Mouse (Mus musculus) limb, embryonic 13.5 days (tissue): ENCODE measurements around the gene Cul1. TPM values are rescaled to one million over a fixed set of nuclear protein-coding genes. Genes with fewer than 3 reads are reported as not detected.
"Not testable (repeated sequence)": the region's sequence is repeated elsewhere in the genome, so short reads cannot be mapped to it uniquely, and the experiment has no call there.

Experiments used
- ATAC-seq: fragments of 200-750 bp; cut with Nextera tagmentation; 2 replicates; pipeline ENCODE4 v1.8.0; 2017; ENCODE audit warnings: low read depth, moderate number of reproducible peaks, moderate TSS enrichment; ENCODE audit not compliant: low FRiP score
- H3K27ac ChIP-seq: fragments of 300-500 bp; sonication (generic); 2 replicates; pipeline ENCODE4 v1.5.1; 2015; ENCODE audit warnings: inconsistent platforms, mild to moderate bottlenecking, moderate library complexity
- H3K27me3 ChIP-seq: fragments of 300-500 bp; sonication (generic); 2 replicates; pipeline ENCODE4 v1.6.1; 2015; ENCODE audit warnings: mild to moderate bottlenecking, inconsistent platforms
- H3K36me3 ChIP-seq: fragments of 300-500 bp; sonication (generic); 2 replicates; pipeline ENCODE4 v1.6.1; 2015; ENCODE audit warnings: inconsistent platforms, mild to moderate bottlenecking, moderate library complexity
- H3K4me1 ChIP-seq: fragments of 300-500 bp; sonication (generic); 2 replicates; pipeline ENCODE4 v1.6.1; 2015; ENCODE audit warnings: inconsistent platforms
- H3K4me2 ChIP-seq: fragments of 300-500 bp; sonication (generic); replicated peaks from 2 replicates; pipeline ENCODE4 v1.6.1; 2015; ENCODE audit warnings: inconsistent platforms, mild to moderate bottlenecking, moderate library complexity
- H3K4me3 ChIP-seq: fragments of 300-500 bp; sonication (generic); 2 replicates; pipeline ENCODE4 v1.5.1; 2015; ENCODE audit warnings: moderate library complexity, mild to moderate bottlenecking, inconsistent platforms
- H3K9ac ChIP-seq: fragments of 300-500 bp; sonication (generic); 2 replicates; pipeline ENCODE4 v1.6.1; 2015; ENCODE audit warnings: mild to moderate bottlenecking, inconsistent platforms
- H3K9me3 ChIP-seq: fragments of 300-500 bp; sonication (generic); 2 replicates; pipeline ENCODE4 v1.6.1; 2016; ENCODE audit warnings: inconsistent platforms
- WGBS: fragments of 180-500 bp; shearing (Covaris S2); methylation state at CpG from one replicate; pipeline ENCODE4 v1.1.7; 2015; 5-methylcytosine and 5-hydroxymethylcytosine counted together
- polyA plus RNA-seq: library from polyadenylated mRNA; unstranded; fragments of >200 nt; fragmentation: Nextera tagmentation; extraction: Ambion mirVana; gene quantifications from 2 replicates; pipeline ENCODE4 v1.2.1, GENCODE M21; 2015

The Cul1 gene
- polyA plus RNA-seq, result 140 and 148 TPM in 2 replicates

DNA sequence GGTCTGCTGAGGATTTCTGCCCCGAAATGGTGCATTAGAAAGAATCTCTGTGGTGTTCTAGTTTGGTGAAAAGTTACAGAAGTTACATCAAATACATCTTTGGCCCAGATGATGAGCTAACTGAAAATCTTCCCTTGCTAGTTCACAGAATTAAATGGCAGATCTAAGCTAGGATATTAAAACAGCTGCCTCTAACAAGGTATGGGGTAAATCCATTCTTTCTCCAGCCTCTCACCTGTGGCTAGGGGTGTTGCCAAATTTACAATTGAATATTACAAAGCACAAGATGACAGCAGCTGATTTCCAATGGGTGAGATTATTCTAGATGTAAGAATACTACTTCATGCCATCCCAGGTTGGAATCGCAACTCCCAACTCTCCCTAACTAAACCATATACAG, at the start of gene Cul1:
Gene Cul1, plus strand, starts transcription at position 301 of the 400 bp plus-strand sequence.
- Histone ChIP-seq H3K27ac (peak within 1 kb of the TSS; percentile 98), H3K4me1 (peaks cover 27% of the 10 kb centered on the region)
- WGBS, result 42% methylated on average over 2 of the region's 2 CpGs

DNA sequence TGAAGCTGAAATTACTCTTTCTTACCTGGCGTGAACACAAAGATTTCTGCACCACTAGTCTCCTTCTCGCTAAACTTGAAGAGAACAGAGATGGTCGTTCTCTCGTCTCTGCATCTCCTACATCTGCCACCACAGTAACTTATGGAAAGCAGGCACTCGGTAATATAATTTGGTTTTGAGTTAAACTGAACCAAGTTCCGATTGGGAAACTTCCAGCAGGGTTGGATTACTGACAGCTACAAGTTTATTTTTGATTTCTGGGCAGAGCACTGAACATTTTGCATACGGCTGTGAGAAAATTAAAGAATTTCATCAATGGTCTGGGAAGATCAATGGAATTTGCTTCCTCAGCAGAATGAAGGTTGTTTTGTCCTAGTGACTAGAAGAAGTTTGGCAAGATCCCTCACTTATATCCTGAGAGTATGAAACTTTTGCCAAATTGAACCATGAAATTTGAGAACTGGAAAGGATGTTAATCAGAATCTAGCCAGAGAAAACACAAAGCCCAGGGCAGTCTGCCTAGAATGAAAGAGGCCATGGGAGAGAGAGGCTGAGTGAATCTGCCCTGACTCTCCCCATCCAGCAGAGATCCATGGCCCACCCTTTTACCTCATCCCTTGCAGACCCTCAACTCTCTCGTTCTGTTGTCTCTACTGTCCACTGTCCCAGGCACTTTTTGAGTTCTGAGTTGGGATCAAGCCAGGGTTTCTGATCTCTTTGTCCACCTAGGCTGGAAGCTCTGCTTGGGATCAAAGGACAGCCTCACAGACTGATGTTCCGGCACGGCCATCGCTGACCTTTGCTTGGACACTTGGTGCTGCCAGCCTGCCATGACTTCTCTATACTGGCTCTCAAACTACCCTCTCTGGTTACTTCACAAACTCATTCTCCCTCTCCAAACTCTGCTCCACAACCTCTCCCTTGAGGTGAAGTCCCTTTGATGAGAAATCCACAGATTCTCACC, 48.5 kb upstream of the Cul1 start:
- 76% methylated on average over 11 of the region's 11 CpGs for whole genome bisulfite sequencing
- no peak overlapping the region for H3K4me3 ChIP-seq
- ATAC-seq, result 0 out of 2 replicates have a peak, but pooled peaks have one; percentile 28

More for the DNA sequence above, at the start of gene Cul1:
- Histone ChIP-seq H3K36me3 (no peaks in the 10 kb centered on the region), H3K9ac (peak within 1 kb of the TSS; percentile 99), H3K4me2 (peak within 1 kb of the TSS; percentile 79), H3K27me3 (no peaks in the 10 kb centered on the region), H3K9me3 (no peaks in the 10 kb centered on the region), H3K4me3 (peak within 1 kb of the TSS; percentile 96)
- no peak for ATAC-seq

DNA sequence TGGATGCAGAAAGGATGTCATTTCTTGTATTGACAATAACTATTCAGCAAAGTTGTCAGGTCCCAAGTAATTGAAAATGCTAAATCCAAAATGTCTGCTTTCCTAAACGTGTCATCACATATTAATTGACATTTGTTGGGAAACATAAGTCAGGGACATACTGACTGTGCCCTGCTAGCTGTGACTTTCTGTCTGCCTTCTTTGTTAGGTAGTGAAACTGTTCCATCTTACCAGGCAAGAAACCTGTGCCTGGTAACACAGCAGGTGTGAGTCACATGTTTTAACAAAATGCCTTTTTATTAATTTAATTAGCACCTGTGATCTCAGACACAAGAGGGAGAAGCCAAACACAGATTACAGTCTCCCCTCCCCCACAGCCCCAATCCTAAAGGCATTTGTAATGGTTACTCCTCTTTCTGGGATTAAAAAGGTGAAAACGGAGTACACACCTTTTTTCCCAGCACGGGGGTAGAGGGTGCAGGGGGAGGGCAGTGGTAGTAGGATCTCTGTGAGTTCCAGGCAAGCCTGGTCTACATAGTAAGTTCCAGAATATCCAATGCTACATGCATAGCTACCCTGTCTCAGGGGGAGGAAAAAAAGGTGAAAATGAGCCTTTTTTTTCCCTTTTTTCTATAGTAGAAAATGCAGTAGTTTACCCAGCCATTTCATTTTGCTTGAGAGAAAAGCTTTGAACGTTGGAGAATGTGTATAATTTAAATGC, 40.2 kb upstream of the Cul1 start:
- Histone ChIP-seq H3K27ac (no peak overlapping the region), H3K4me1 (no peaks in the 10 kb centered on the region), H3K4me3 (no peak overlapping the region), H3K27me3 (no peaks in the 10 kb centered on the region), H3K9me3 (no peaks in the 10 kb centered on the region), H3K4me2 (no peak overlapping the region), H3K36me3 (no peaks in the 10 kb centered on the region), H3K9ac (no peak overlapping the region)
- WGBS, result 24% methylated on average over 4 of the region's 4 CpGs
- ATAC-seq, result no peak

More for the DNA sequence above, 48.5 kb upstream of the Cul1 start:
- H3K27ac ChIP-seq, result no peak overlapping the region
- H3K9ac ChIP-seq, result no peak overlapping the region
- peaks cover 4% of the 10 kb centered on the region; the same call in 1 of the 2 replicates for H3K4me1 ChIP-seq
- H3K9me3 ChIP-seq, result no peaks in the 10 kb centered on the region
- H3K36me3 ChIP-seq, result no peaks in the 10 kb centered on the region
- no peaks in the 10 kb centered on the region for H3K27me3 ChIP-seq
- H3K4me2 ChIP-seq, result no peak overlapping the region

DNA sequence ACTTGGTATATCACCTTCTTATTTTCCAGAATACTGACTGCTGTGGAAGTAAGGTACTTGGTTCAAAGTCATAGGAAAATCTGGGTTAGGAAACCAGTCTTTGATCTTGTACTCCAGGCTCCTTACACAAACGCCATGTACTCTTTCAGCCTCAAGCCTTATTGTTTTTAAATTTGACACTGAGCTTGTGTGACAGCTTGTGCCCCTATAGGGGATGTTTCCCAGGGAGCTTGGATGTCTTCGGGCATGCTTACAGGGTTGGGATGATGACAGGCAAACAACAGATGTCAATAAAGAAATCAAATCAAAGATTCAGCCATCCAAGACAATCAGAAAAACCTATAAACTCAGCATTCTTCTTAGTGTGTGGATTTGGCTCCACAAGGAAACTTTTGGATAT, 39.5 kb upstream of the Cul1 start:
- H3K9me3 ChIP-seq, result no peaks in the 10 kb centered on the region
- no peaks in the 10 kb centered on the region for H3K4me1 ChIP-seq
- H3K9ac ChIP-seq, result no peak overlapping the region
- no peak overlapping the region for H3K27ac ChIP-seq
- ATAC-seq, result no peak
- whole genome bisulfite sequencing, result 47% methylated on average over 2 of the region's 2 CpGs
- no peaks in the 10 kb centered on the region for H3K27me3 ChIP-seq
- no peak overlapping the region for H3K4me2 ChIP-seq
- no peak overlapping the region for H3K4me3 ChIP-seq
- no peaks in the 10 kb centered on the region for H3K36me3 ChIP-seq

DNA sequence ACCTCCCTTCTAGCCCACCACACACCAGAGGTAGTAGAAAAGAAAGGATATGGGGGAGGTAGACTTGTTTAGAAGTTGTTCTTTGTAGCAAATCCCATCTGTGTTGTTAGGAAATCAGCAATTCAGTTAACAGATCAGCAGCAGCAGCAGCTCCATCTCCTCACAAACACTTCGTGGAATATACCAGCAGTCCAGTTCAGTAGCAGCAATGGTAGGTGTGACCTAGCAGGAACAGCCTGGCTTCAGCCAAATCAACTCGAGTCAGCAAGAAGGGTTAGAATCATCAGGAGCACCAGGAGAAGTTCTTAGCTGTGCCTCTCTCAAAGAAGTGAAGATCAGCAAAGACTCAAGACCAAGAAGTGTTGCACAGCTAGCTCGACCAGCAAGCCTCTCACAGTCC, 34.5 kb upstream of the Cul1 start:
- H3K27me3 ChIP-seq, result no peaks in the 10 kb centered on the region
- no peak overlapping the region for H3K9ac ChIP-seq
- no peaks in the 10 kb centered on the region for H3K9me3 ChIP-seq
- 75% methylated on average over 3 of the region's 3 CpGs for WGBS
- no peaks in the 10 kb centered on the region for H3K4me1 ChIP-seq
- H3K36me3 ChIP-seq, result no peaks in the 10 kb centered on the region
- H3K4me3 ChIP-seq, result no peak overlapping the region
- ATAC-seq, result no peak
- H3K27ac ChIP-seq, result no peak overlapping the region
- no peak overlapping the region for H3K4me2 ChIP-seq

DNA sequence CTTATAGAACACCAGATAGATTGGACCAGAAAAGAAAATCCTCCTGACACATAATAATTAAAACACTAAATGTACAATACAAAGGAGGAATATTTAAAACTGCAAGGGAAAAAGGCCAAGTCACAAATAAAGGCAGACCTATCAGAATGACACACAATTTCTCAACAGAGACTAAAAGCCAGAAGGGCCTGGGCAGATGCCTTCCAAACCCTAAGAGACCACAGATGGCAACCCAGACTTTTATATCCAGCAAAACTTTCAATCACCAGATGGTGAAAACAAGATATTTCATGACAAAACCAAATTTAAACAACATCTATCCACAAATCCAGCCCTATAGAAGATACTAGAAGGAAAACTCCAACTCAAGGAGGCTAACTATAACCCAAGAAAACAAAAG, 33.0 kb upstream of the Cul1 start:
- Histone ChIP-seq H3K4me3 (no peak overlapping the region), H3K36me3 (no peaks in the 10 kb centered on the region), H3K4me1 (no peaks in the 10 kb centered on the region), H3K4me2 (no peak overlapping the region), H3K9ac (no peak overlapping the region), H3K9me3 (no peaks in the 10 kb centered on the region), H3K27ac (no peak overlapping the region), H3K27me3 (no peaks in the 10 kb centered on the region)
- no peak for ATAC-seq

DNA sequence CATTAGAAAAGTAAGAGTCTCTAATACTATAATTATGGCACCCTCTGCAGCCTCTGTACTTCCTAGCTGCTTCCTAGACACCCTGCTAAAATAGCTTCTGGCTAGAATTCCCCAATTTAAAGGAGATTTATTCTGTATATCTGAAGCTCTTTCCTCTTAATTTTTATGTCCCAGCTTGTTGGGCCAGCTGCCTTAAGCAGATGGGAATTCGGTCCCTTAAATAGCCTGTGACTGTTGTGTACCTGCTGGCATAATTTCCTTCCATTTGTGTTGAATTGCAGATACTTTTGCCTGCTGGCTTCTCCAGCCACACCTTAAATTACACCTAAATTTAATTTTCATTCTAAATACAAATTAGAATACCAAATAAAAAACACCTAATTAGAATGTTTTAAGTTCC, 32.0 kb upstream of the Cul1 start:
- Histone ChIP-seq H3K36me3 (no peaks in the 10 kb centered on the region), H3K9ac (no peak overlapping the region), H3K4me2 (no peak overlapping the region), H3K27ac (no peak overlapping the region), H3K4me3 (no peak overlapping the region), H3K4me1 (no peaks in the 10 kb centered on the region), H3K9me3 (no peaks in the 10 kb centered on the region), H3K27me3 (no peaks in the 10 kb centered on the region)
- ATAC-seq, result no peak
- WGBS, result 78% methylated on average over 1 of the region's 1 CpGs

DNA sequence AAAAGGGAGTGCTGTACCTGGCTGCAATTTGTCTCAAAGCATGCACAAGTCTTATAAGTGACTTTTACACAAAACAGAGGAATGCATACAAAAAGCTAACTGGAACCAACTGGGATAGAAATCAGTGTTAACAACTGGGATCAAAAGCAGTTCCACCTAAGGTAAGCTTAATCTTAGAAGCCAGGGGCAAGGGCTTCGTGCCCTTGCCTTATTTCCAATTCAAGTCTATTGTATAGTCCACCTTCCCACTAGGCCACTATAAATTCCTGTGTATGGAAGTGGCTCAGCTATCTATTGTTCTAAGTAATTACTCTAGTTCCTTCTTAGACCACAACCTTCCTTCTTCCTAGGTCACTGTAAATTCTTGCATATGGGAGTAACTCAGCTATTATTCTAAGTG, 27.1 kb upstream of the Cul1 start:
- no peak overlapping the region for H3K4me3 ChIP-seq
- 81% methylated on average over 1 of the region's 1 CpGs for WGBS

DNA sequence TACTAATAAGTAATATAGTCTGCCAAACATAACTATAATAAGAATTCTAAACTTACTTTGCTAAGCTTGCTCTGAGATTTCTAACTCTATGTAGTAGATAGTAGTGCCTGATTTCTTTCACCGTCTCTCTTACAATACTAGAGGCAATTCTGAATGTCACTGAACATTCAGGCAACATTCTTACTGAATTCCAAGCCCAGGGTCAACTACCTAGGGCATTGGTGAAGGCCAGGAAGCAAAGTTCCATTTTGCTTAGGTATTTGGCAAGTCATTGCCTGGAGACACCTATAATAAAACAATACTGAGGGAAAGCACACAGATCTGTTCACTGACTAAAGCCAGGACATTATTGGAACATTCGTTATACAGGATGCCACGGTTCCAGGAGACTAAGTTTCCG, 26.6 kb upstream of the Cul1 start:
- H3K9me3 ChIP-seq, H3K27me3 ChIP-seq, H3K4me1 ChIP-seq, H3K4me3 ChIP-seq, H3K27ac ChIP-seq, H3K9ac ChIP-seq, ATAC-seq, H3K36me3 ChIP-seq, H3K4me2 ChIP-seq: not testable (repeated sequence)
- 85% methylated on average over 4 of the region's 4 CpGs for WGBS

More for the DNA sequence above, 27.1 kb upstream of the Cul1 start:
- H3K4me1 ChIP-seq, result no peaks in the 10 kb centered on the region
- H3K4me2 ChIP-seq, result no peak overlapping the region
- no peaks in the 10 kb centered on the region for H3K9me3 ChIP-seq
- no peaks in the 10 kb centered on the region for H3K27me3 ChIP-seq
- no peak overlapping the region for H3K9ac ChIP-seq
- no peak overlapping the region for H3K27ac ChIP-seq
- no peak for ATAC-seq
- H3K36me3 ChIP-seq, result no peaks in the 10 kb centered on the region

DNA sequence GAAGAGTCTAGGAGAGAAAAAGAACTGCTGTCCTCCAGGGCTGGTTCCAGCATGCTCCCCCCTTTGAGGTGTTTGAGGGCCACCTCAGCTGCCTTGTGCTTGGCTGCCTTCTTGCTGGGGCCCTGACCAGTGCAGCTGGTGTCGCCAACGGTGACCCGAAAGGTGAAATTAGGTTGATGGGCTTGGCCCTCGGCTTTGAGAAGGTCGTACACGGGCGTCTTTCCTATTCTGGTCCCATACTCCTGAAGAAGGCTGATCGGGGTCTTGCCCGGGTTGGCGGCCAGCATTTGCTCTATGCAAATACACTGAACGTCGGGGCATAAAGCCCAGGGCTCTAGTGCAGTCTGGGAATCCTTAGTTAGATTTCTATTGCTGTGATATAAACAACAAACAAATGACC, 20.4 kb upstream of the Cul1 start:
- not testable (repeated sequence) for H3K27ac ChIP-seq, H3K27me3 ChIP-seq, ATAC-seq, H3K4me1 ChIP-seq, H3K36me3 ChIP-seq, H3K4me2 ChIP-seq, H3K9me3 ChIP-seq, H3K9ac ChIP-seq, H3K4me3 ChIP-seq
- WGBS, result 88% methylated on average over 12 of the region's 12 CpGs

DNA sequence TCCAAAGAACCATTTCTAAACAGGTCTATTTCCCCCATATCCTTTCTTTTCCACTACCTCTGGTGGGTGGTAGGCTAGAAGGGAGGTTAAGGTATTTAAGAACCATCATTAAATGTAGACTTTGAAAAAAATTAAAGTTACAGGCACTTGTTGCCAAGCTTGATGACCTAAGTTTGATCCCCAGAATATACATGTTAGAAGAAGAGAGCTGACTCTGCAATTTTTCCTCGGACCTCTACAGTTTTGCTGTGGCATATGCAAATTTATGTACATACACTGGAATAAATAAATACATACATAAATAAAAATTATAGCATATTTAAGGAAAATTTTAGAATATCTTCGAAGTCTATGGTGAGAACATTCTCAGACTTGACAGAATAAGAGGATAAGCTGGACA, 13.1 kb upstream of the Cul1 start:
- ATAC-seq, result no peak
- Histone ChIP-seq H3K27ac (no peak overlapping the region), H3K9me3 (peaks cover 4% of the 10 kb centered on the region; the same call in 1 of the 2 replicates), H3K9ac (no peak overlapping the region), H3K36me3 (no peaks in the 10 kb centered on the region), H3K4me2 (no peak overlapping the region), H3K4me3 (no peak overlapping the region), H3K4me1 (no peaks in the 10 kb centered on the region), H3K27me3 (no peaks in the 10 kb centered on the region)
- WGBS, result 79% methylated on average over 2 of the region's 2 CpGs

DNA sequence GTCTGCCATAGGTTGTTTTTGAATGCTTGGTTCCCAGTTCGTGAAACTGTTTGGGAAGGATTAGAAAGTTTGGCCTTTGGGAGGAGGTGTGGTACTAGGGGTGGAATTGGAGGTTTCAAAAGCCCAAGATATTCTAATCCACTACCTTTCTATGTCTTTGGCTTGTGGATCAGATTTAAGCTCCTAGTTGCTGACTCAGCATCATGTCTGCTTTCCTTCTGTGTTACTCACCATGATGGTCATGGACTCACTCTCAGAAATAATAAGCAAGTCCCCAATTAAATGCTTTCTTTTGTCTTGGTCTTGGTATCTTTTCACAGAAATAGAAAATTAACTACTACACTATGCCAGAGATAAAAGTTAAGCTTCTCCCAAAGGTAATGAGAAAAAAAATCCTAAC, 5.5 kb upstream of the Cul1 start:
- no peaks in the 10 kb centered on the region; the same call in 1 of the 2 replicates for H3K9me3 ChIP-seq
- WGBS, result 89% methylated on average over 1 of the region's 1 CpGs
- ATAC-seq, result no peak

More for the DNA sequence above, 5.5 kb upstream of the Cul1 start:
- Histone ChIP-seq H3K4me1 (no peaks in the 10 kb centered on the region), H3K4me2 (no peak overlapping the region), H3K27me3 (no peaks in the 10 kb centered on the region), H3K9ac (no peak overlapping the region), H3K36me3 (no peaks in the 10 kb centered on the region), H3K27ac (no peak overlapping the region), H3K4me3 (no peak overlapping the region)
